Mouse (Mus musculus): Measurements from ENCODE around the gene Zfp335.

GRCm38 (mm10) chr2:164948962-164949361 is 37.4 kb upstream of the Zfp335 start:
- TF ChIP-seq POLR2A (IDR thresholded peaks at IDR 0.05; ENCODE audit: extremely low read depth, insufficient read depth, low read length) (no peak), CTCF (IDR thresholded peaks at IDR 0.05; ENCODE audit: low read depth, low read length) (no peak)

All from liver, adult 2 months (tissue).